Mouse (Mus musculus): Measurements from ENCODE around the gene Mrps2. TPM values are rescaled to one million over a fixed set of nuclear protein-coding genes. Genes with fewer than 3 reads are reported as not detected.

Gene Mrps2
- polyA plus RNA-seq, 1 experiment, result 23.7 TPM

DNA sequence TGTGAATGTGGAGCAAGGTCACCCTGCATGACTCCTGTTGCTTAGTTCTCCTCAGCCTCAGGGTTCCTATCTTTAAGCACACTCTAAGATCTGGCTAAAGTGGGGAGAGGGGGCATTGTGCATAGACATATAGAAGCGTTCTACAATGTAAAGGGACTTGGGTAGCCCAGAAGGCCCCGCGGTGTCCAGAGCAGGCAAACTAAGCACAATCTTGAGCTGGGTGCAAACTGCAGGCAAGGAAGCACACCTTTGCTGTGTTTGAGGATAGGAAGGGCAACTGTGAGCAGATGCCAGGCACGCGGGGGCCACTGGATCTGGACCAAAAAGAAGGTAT is 21.7 kb upstream of the Mrps2 start:
- TF ChIP-seq CTCF (IDR thresholded peaks at IDR 0.05; ENCODE audit: low read depth, low read length), result no peak
- H3K27ac ChIP-seq (ENCODE audit: insufficient read depth, low read depth, low read length), result no peak overlapping the region
- peak overlapping the region; percentile 88 for H3K4me3 ChIP-seq (ENCODE audit: insufficient read depth, low read length)
- H3K4me1 ChIP-seq (ENCODE audit: control insufficient read depth, insufficient read depth, low read length), result 0 out of 2 replicates have a peak, but pooled peaks cover 2% of the 10 kb centered on the region

DNA sequence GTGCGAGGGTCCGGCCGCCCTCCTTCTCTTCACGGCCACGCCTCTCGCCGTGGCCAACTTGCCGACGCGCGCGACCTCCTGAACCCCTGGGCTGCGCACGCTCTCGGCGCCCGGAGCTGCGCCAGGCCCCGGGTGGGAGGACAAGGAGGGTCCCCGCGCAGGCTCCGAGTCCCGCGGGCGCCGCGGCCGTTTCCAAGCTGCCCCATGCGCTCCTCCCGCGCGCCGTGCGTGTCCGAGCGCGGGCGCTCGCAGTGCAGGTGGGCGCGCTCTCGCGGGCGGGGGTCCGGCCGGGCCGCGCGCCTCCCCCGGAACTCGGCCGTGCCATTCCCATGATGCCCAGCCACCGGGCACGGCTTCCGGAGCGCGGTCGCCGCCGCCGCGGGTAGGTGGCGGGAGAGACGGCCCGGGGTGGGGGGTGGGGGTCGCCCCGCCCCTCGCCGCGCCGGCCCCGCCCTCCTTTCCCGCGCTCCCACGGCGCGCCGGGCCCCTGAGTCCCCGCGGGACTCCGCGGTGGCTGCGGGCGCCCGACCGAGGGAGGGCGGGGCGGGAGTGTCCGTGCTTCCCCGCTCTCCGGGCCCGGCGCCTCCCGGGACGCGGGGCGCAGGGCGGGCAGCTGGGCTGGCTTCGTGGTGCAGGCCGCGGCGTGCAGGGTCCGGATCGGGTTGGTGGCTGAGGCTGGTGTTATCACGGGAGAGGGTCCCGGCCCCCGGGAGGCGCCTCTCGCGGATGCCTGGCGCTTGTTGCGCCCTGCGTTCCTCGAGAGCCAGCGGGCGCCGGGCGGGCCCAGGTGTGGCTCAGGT is 21.2 kb upstream of the Mrps2 start, which contains the start of gene Ppp1r26:
Gene Ppp1r26, plus strand, starts transcription at position 286 of the 800 bp plus-strand sequence.
- Histone ChIP-seq H3K4me1 (ENCODE audit: control insufficient read depth, insufficient read depth, low read length) (0 out of 2 replicates have a peak, but pooled peaks cover 2% of the 10 kb centered on the region), H3K27ac (ENCODE audit: insufficient read depth, low read depth, low read length) (no peak within 1 kb of the TSS), H3K4me3 (ENCODE audit: insufficient read depth, low read length) (peak within 1 kb of the TSS; percentile 88)
- TF ChIP-seq CTCF (IDR thresholded peaks at IDR 0.05; ENCODE audit: low read depth, low read length) (no peak), POLR2A (IDR thresholded peaks at IDR 0.05; ENCODE audit: borderline replicate concordance, low read depth, low read length) (no peak)

DNA sequence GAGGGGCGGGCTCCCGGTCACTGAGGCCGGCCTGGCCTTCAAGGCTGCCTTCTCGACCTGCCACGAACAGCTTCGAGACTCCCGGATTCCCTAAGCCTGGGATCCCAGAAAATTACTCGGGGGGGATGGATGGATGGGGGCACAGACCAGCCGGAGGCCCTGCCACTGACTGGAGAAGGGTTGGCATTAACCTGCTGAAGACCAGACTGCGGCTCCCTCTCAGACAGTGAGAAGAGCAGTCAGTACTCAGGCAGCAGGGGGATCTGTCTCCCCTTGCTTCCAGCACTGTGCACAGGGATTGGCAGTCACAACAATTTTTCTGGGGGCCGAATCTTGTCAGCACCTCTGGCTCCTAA is 20.6 kb upstream of the Mrps2 start:
- Histone ChIP-seq H3K4me3 (ENCODE audit: insufficient read depth, low read length) (peak overlapping the region; percentile 88), H3K4me1 (ENCODE audit: control insufficient read depth, insufficient read depth, low read length) (0 out of 2 replicates have a peak, but pooled peaks cover 2% of the 10 kb centered on the region), H3K27ac (ENCODE audit: insufficient read depth, low read depth, low read length) (no peak overlapping the region)
- TF ChIP-seq CTCF (IDR thresholded peaks at IDR 0.05; ENCODE audit: low read depth, low read length) (no peak), POLR2A (IDR thresholded peaks at IDR 0.05; ENCODE audit: borderline replicate concordance, low read depth, low read length) (no peak)

DNA sequence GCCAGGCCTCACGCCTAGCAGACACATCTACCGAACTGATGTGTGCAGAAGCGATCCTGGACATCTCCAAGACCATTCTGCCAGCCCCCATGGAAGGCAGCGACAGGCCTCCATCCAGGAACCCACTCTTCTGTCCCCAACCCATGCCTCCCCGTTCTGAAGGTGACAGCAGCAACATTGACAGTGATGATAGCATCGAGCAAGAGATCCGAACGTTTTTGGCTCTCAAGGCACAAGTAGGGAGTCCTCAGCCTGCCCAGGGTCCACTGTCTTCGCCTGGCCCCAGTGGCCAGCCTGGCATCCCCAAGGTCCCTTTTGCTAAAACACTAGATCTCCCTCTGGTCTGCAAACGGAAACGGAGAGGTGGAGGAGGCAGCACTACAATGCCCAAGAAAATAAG is 16.2 kb upstream of the Mrps2 start:
- no peak overlapping the region for H3K27ac ChIP-seq (ENCODE audit: insufficient read depth, low read depth, low read length)
- TF ChIP-seq POLR2A (IDR thresholded peaks at IDR 0.05; ENCODE audit: borderline replicate concordance, low read depth, low read length) (no peak), CTCF (IDR thresholded peaks at IDR 0.05; ENCODE audit: low read depth, low read length) (no peak)
- no peak overlapping the region for H3K4me3 ChIP-seq (ENCODE audit: insufficient read depth, low read length)
- no peaks in the 10 kb centered on the region for H3K4me1 ChIP-seq (ENCODE audit: control insufficient read depth, insufficient read depth, low read length)

DNA sequence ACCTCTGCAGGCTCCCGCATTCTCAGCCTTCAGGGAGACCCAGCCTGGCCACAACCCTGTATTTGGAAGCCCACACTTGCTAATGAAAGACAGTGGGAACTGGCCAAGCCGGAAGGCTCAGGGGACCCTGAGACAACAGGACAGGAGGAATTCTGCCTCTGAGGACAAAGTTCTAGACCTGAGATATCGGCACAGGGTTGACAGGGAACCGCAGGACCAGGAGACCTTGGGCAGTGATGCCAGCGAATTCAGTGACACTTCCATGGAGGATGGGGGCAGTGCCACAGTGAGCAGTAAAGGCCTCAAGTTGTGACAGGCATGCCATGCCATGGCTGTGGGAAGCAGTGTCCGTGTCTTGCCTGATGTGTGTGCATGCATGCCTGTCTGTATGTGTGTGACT is 14.3 kb upstream of the Mrps2 start:
- H3K27ac ChIP-seq (ENCODE audit: insufficient read depth, low read depth, low read length), result no peak overlapping the region
- no peaks in the 10 kb centered on the region for H3K4me1 ChIP-seq (ENCODE audit: control insufficient read depth, insufficient read depth, low read length)
- H3K4me3 ChIP-seq (ENCODE audit: insufficient read depth, low read length), result no peak overlapping the region
- no peak for TF ChIP-seq POLR2A (IDR thresholded peaks at IDR 0.05; ENCODE audit: borderline replicate concordance, low read depth, low read length)
- TF ChIP-seq CTCF (IDR thresholded peaks at IDR 0.05; ENCODE audit: low read depth, low read length), result no peak

DNA sequence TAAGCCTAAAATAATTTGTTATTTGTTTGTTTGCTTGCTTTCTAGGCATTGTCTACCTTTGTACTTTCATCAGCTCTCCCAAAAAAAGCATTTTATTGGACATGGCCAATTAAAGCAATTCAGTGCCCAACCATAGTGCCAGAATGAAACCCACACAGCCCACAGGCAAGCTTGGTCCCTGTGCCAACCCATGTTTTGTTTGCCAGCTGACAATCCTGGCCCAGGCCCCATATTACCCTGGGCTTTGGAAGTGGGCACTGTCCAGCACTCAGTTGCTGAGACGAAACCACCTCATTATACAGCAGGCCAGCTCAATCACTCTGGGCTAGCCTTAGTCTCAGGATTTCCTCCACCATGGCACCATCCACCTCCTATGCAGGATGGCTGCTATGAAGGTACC is 11.2 kb upstream of the Mrps2 start:
- H3K27ac ChIP-seq (ENCODE audit: insufficient read depth, low read depth, low read length), result no peak overlapping the region
- H3K4me3 ChIP-seq (ENCODE audit: insufficient read depth, low read length), result no peak overlapping the region
- no peaks in the 10 kb centered on the region for H3K4me1 ChIP-seq (ENCODE audit: control insufficient read depth, insufficient read depth, low read length)
- no peak for TF ChIP-seq CTCF (IDR thresholded peaks at IDR 0.05; ENCODE audit: low read depth, low read length)
- no peak for TF ChIP-seq POLR2A (IDR thresholded peaks at IDR 0.05; ENCODE audit: borderline replicate concordance, low read depth, low read length)

DNA sequence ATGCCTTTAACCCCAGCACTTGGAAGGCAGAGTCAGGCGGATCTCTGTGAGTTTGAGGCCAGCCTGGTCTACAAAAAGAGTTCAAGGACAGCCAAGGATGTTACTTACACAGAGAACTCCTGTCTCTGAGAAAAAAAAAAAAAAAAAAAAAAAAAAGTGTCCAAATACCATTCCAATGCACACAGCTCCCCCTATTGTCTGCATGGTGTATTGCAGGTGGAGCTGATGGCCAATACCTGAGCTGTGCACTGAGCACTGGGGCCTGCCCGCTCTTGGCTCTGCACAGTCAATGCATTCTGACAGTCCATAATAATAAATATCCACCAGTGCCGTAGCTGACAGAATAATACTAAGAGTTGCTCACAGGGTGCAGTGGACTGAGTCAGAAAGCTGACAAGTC is 3.9 kb upstream of the Mrps2 start:
- Histone ChIP-seq H3K27ac (ENCODE audit: insufficient read depth, low read depth, low read length) (no peak overlapping the region), H3K4me3 (ENCODE audit: insufficient read depth, low read length) (no peak overlapping the region), H3K4me1 (ENCODE audit: control insufficient read depth, insufficient read depth, low read length) (peaks cover 9% of the 10 kb centered on the region)
- TF ChIP-seq POLR2A (IDR thresholded peaks at IDR 0.05; ENCODE audit: borderline replicate concordance, low read depth, low read length), result no peak
- TF ChIP-seq CTCF (IDR thresholded peaks at IDR 0.05; ENCODE audit: low read depth, low read length), result peak; percentile 75; the same call in 1 of the 2 replicates

DNA sequence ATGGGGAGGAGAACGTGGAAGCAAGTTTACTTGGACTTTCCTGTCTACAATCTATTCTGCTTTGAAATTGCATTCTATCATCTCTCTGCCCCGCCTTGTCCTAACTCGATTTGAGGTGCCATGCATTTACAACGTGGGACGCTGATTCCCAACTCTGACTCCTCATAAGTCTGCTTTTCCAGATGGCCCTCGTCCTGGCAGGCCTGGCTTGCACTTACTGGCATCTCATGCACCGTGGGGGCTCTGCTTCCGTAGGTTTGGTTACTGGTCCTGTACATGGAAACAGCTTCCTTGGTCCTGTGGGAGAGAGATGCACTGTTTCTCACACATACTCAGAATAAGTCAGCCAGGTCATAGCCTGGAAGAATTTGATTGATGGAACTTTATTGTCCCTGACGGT is 2.9 kb upstream of the Mrps2 start:
- TF ChIP-seq CTCF (IDR thresholded peaks at IDR 0.05; ENCODE audit: low read depth, low read length) (no peak), POLR2A (IDR thresholded peaks at IDR 0.05; ENCODE audit: borderline replicate concordance, low read depth, low read length) (no peak)
- H3K27ac ChIP-seq (ENCODE audit: insufficient read depth, low read depth, low read length), result no peak overlapping the region
- peaks cover 10% of the 10 kb centered on the region for H3K4me1 ChIP-seq (ENCODE audit: control insufficient read depth, insufficient read depth, low read length)
- no peak overlapping the region for H3K4me3 ChIP-seq (ENCODE audit: insufficient read depth, low read length)

DNA sequence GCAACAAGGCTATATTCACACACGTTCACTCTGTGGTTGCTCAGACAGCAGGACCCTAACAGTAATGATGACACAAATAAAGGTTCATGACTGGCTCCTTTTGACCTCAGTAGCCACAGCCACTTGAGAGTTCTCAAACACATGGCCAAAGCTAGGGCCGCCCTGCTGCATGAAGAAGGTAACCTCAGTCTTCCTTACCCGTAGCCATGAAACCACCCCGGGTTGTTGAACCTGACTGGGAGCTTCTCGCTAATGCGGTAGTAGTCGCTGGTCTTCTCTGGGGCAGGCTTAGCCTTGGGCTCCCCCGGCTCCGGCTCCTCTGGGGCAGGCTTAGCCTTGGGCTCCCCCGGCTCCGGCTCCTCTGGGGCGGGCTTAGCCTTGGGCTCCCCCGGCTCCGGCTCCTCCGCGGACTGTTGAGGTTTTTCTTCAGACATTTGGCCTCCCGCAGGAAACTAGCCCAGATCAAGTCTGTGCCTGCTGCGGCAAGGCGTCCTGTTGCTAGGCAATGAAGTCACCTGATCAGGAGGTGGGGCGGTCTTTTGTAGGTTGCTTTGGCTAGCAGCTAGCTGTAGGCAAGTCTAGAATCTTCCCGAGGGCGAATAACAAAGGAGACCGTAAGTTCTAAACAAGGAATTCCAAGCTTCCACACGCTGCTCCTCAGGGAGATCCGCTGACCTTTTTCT is 1.9 kb upstream of the Mrps2 start, which contains the start of gene 1700007K13Rik:
Gene 1700007K13Rik, minus strand, starts transcription at position 497 of the 683 bp plus-strand sequence.
- Histone ChIP-seq H3K27ac (ENCODE audit: insufficient read depth, low read depth, low read length) (no peak within 1 kb of the TSS), H3K4me3 (ENCODE audit: insufficient read depth, low read length) (no peak within 1 kb of the TSS), H3K4me1 (ENCODE audit: control insufficient read depth, insufficient read depth, low read length) (peaks cover 10% of the 10 kb centered on the region)
- TF ChIP-seq POLR2A (IDR thresholded peaks at IDR 0.05; ENCODE audit: borderline replicate concordance, low read depth, low read length) (no peak), CTCF (IDR thresholded peaks at IDR 0.05; ENCODE audit: low read depth, low read length) (no peak)
